Mouse (Mus musculus): ENCODE data around the gene Avpr1b. TPM values are rescaled to one million over a fixed set of nuclear protein-coding genes. Genes with fewer than 3 reads are reported as not detected.
"Not testable (repeated sequence)": the region's sequence is repeated elsewhere in the genome, so short reads cannot be mapped to it uniquely, and the experiment has no call there.

Gene Avpr1b
- total and polyA plus RNA-seq, 2 experiments from 2014 or later = not detected

GRCm38 (mm10) chr1:131616546-131617220, 17.6 kb downstream of the Avpr1b start:
- Histone ChIP-seq H3K27ac (no peak overlapping the region), H3K4me3 (ENCODE audit: low read length) (no peak overlapping the region), H3K27me3 (ENCODE audit: insufficient read depth, low read length) (no peaks in the 10 kb centered on the region), H3K9ac (replicated peaks; ENCODE audit: low read length) (no peak overlapping the region), H3K4me1 (ENCODE audit: insufficient read depth, low read length) (no peaks in the 10 kb centered on the region), H3K9me3 (ENCODE audit: low read length) (no peaks in the 10 kb centered on the region), H3K36me3 (ENCODE audit: insufficient read depth, low read length) (no peaks in the 10 kb centered on the region), H3K4me2 (ENCODE audit: low read depth, low read length) (no peak overlapping the region)
- DNase-seq (ENCODE audit: low spot score) (no peak), ATAC-seq (no peak)
- 86% methylated on average over 5 of the region's 5 CpGs for WGBS
- TF ChIP-seq CTCF (IDR thresholded peaks at IDR 0.05; ENCODE audit: low read depth) = no peak

- DNase-seq (ENCODE audit: low spot score) (no peak), ATAC-seq (no peak)
- no peaks in the 10 kb centered on the region for H3K36me3 ChIP-seq (ENCODE audit: insufficient read depth, low read length)
- H3K9me3 ChIP-seq (ENCODE audit: low read length) = no peaks in the 10 kb centered on the region
- no peaks in the 10 kb centered on the region for H3K4me1 ChIP-seq (ENCODE audit: insufficient read depth, low read length)
- WGBS = 69% methylated on average over 1 of the region's 1 CpGs
- no peak overlapping the region for H3K4me3 ChIP-seq (ENCODE audit: low read length)
- H3K4me2 ChIP-seq (ENCODE audit: low read depth, low read length) = no peak overlapping the region
- no peak for TF ChIP-seq CTCF (IDR thresholded peaks at IDR 0.05; ENCODE audit: low read depth)
- no peak overlapping the region for H3K9ac ChIP-seq (replicated peaks; ENCODE audit: low read length)
- no peak overlapping the region for H3K27ac ChIP-seq
- no peaks in the 10 kb centered on the region for H3K27me3 ChIP-seq (ENCODE audit: insufficient read depth, low read length)
These were observed 19.5 kb downstream of the Avpr1b start for GRCm38 (mm10) chr1:131618576-131618975.

- no peak overlapping the region for H3K4me3 ChIP-seq (ENCODE audit: low read length)
- no peak for TF ChIP-seq CTCF (IDR thresholded peaks at IDR 0.05; ENCODE audit: low read depth)
- H3K27me3 ChIP-seq (ENCODE audit: insufficient read depth, low read length) = no peaks in the 10 kb centered on the region
- DNase-seq (ENCODE audit: low spot score) (no peak), ATAC-seq (no peak)
- no peaks in the 10 kb centered on the region for H3K4me1 ChIP-seq (ENCODE audit: insufficient read depth, low read length)
- no peaks in the 10 kb centered on the region for H3K9me3 ChIP-seq (ENCODE audit: low read length)
- no peak overlapping the region for H3K4me2 ChIP-seq (ENCODE audit: low read depth, low read length)
- H3K36me3 ChIP-seq (ENCODE audit: insufficient read depth, low read length) = no peaks in the 10 kb centered on the region
- 89% methylated on average over 7 of the region's 7 CpGs for WGBS
- H3K27ac ChIP-seq = no peak overlapping the region
- no peak overlapping the region for H3K9ac ChIP-seq (replicated peaks; ENCODE audit: low read length)
These were observed 20.3 kb downstream of the Avpr1b start for GRCm38 (mm10) chr1:131619348-131619747.

- TF ChIP-seq CTCF (IDR thresholded peaks at IDR 0.05; ENCODE audit: low read depth) = no peak
- no peak overlapping the region for H3K4me2 ChIP-seq (ENCODE audit: low read depth, low read length)
- ATAC-seq (no peak), DNase-seq (ENCODE audit: low spot score) (no peak)
- H3K4me1 ChIP-seq (ENCODE audit: insufficient read depth, low read length) = no peaks in the 10 kb centered on the region
- H3K9me3 ChIP-seq (ENCODE audit: low read length) = no peaks in the 10 kb centered on the region
- no peaks in the 10 kb centered on the region for H3K36me3 ChIP-seq (ENCODE audit: insufficient read depth, low read length)
- 90% methylated on average over 3 of the region's 3 CpGs for WGBS
- H3K27me3 ChIP-seq (ENCODE audit: insufficient read depth, low read length) = no peaks in the 10 kb centered on the region
- no peak overlapping the region for H3K4me3 ChIP-seq (ENCODE audit: low read length)
- no peak overlapping the region for H3K9ac ChIP-seq (replicated peaks; ENCODE audit: low read length)
- H3K27ac ChIP-seq = no peak overlapping the region
These were observed 24.6 kb downstream of the Avpr1b start for GRCm38 (mm10) chr1:131623644-131624043.

GRCm38 (mm10) chr1:131624175-131624835, 25.3 kb downstream of the Avpr1b start:
- no peak for TF ChIP-seq CTCF (IDR thresholded peaks at IDR 0.05; ENCODE audit: low read depth)
- no peak for ATAC-seq
- DNase-seq (ENCODE audit: low spot score) = no peak
- H3K4me2 ChIP-seq (ENCODE audit: low read depth, low read length) = no peak overlapping the region
- WGBS = 64% methylated on average over 3 of the region's 3 CpGs
- no peak overlapping the region for H3K4me3 ChIP-seq (ENCODE audit: low read length)
- H3K27me3 ChIP-seq (ENCODE audit: insufficient read depth, low read length) = no peaks in the 10 kb centered on the region
- no peak overlapping the region for H3K27ac ChIP-seq
- no peaks in the 10 kb centered on the region for H3K9me3 ChIP-seq (ENCODE audit: low read length)
- no peaks in the 10 kb centered on the region for H3K4me1 ChIP-seq (ENCODE audit: insufficient read depth, low read length)
- H3K9ac ChIP-seq (replicated peaks; ENCODE audit: low read length) = no peak overlapping the region
- H3K36me3 ChIP-seq (ENCODE audit: insufficient read depth, low read length) = no peaks in the 10 kb centered on the region

GRCm38 (mm10) chr1:131626200-131626599, 27.2 kb downstream of the Avpr1b start:
- 88% methylated on average over 6 of the region's 6 CpGs for WGBS
- Histone ChIP-seq H3K9me3 (ENCODE audit: low read length) (no peaks in the 10 kb centered on the region), H3K4me2 (ENCODE audit: low read depth, low read length) (no peak overlapping the region), H3K27me3 (ENCODE audit: insufficient read depth, low read length) (no peaks in the 10 kb centered on the region), H3K36me3 (ENCODE audit: insufficient read depth, low read length) (no peaks in the 10 kb centered on the region), H3K27ac (no peak overlapping the region), H3K4me3 (ENCODE audit: low read length) (no peak overlapping the region), H3K4me1 (ENCODE audit: insufficient read depth, low read length) (no peaks in the 10 kb centered on the region), H3K9ac (replicated peaks; ENCODE audit: low read length) (no peak overlapping the region)
- TF ChIP-seq CTCF (IDR thresholded peaks at IDR 0.05; ENCODE audit: low read depth) = no peak
- no peak for DNase-seq (ENCODE audit: low spot score)
- ATAC-seq = no peak

GRCm38 (mm10) chr1:131632216-131632615, 33.2 kb downstream of the Avpr1b start:
- not testable (repeated sequence) for ATAC-seq
- DNase-seq (ENCODE audit: low spot score) = peak; percentile 65

More at GRCm38 (mm10) chr1:131632216-131632615, 33.2 kb downstream of the Avpr1b start:
- 24% methylated on average over 6 of the region's 6 CpGs for WGBS
- not testable (repeated sequence) for H3K4me2 ChIP-seq (ENCODE audit: low read depth, low read length); H3K9me3 ChIP-seq (ENCODE audit: low read length); H3K27me3 ChIP-seq (ENCODE audit: insufficient read depth, low read length); H3K27ac ChIP-seq; H3K4me3 ChIP-seq (ENCODE audit: low read length); H3K36me3 ChIP-seq (ENCODE audit: insufficient read depth, low read length); H3K4me1 ChIP-seq (ENCODE audit: insufficient read depth, low read length); H3K9ac ChIP-seq (replicated peaks; ENCODE audit: low read length)
